Mouse (Mus musculus): ENCODE data around the gene Ccdc12. TPM values are rescaled to one million over a fixed set of nuclear protein-coding genes. Genes with fewer than 3 reads are reported as not detected.

The Ccdc12 gene
- polyA plus RNA-seq, 1 experiment from 2014 or later = 147 TPM

- peaks cover 9% of the 10 kb centered on the region; the same call in 1 of the 2 replicates for H3K4me1 ChIP-seq (ENCODE audit: control insufficient read depth, insufficient read depth, low read length)
- peak within 1 kb of the TSS; percentile 97 for H3K4me2 ChIP-seq (ENCODE audit: low read depth, severe bottlenecking)
- WGBS = under 1% methylated on average over 41 of the region's 41 CpGs
Measured at GRCm38 (mm10) chr9:110624361-110625166, 31.7 kb upstream of the Ccdc12 start, which contains the start of gene Nradd. Nradd (minus strand) TSS chr9:110624452.

GRCm38 (mm10) chr9:110625350-110625908 is 30.9 kb upstream of the Ccdc12 start:
- Histone ChIP-seq H3K4me1 (ENCODE audit: control insufficient read depth, insufficient read depth, low read length) (peaks cover 9% of the 10 kb centered on the region; the same call in 1 of the 2 replicates), H3K4me3 (ENCODE audit: low read depth, low read length) (peak overlapping the region; percentile 50), H3K9ac (ENCODE audit: low read length) (peak overlapping the region; percentile 68), H3K36me3 (ENCODE audit: control insufficient read depth, insufficient read depth, low read length) (peaks cover 8% of the 10 kb centered on the region), H3K27ac (replicated peaks; ENCODE audit: low read depth, low read length) (0 out of 2 replicates have a peak overlapping the region, but pooled peaks have one; percentile 36), H3K27me3 (ENCODE audit: control insufficient read depth, insufficient read depth, low read length) (no peaks in the 10 kb centered on the region), H3K4me2 (ENCODE audit: low read depth, severe bottlenecking) (peak overlapping the region; percentile 97), H3K9me3 (ENCODE audit: control insufficient read depth, low read length) (no peaks in the 10 kb centered on the region)
- no peak for ATAC-seq (ENCODE audit: insufficient number of reproducible peaks, low FRiP score, low TSS enrichment, low read depth)
- WGBS = 63% methylated on average over 11 of the region's 11 CpGs
- no peak for DNase-seq (ENCODE audit: low spot score)

More at GRCm38 (mm10) chr9:110624361-110625166, 31.7 kb upstream of the Ccdc12 start, which contains the start of gene Nradd:
- Histone ChIP-seq H3K36me3 (ENCODE audit: control insufficient read depth, insufficient read depth, low read length) (peaks cover 8% of the 10 kb centered on the region), H3K9ac (ENCODE audit: low read length) (peak within 1 kb of the TSS; percentile 68), H3K4me3 (ENCODE audit: low read depth, low read length) (peak within 1 kb of the TSS; percentile 50), H3K27ac (replicated peaks; ENCODE audit: low read depth, low read length) (peak within 1 kb of the TSS; percentile 82), H3K27me3 (ENCODE audit: control insufficient read depth, insufficient read depth, low read length) (no peaks in the 10 kb centered on the region), H3K9me3 (ENCODE audit: control insufficient read depth, low read length) (no peaks in the 10 kb centered on the region)
- ATAC-seq (ENCODE audit: insufficient number of reproducible peaks, low FRiP score, low TSS enrichment, low read depth) = peak; percentile 89
- DNase-seq (ENCODE audit: low spot score) = peak; percentile 94

- Histone ChIP-seq H3K4me2 (ENCODE audit: low read depth, severe bottlenecking) (no peak overlapping the region), H3K9ac (ENCODE audit: low read length) (no peak overlapping the region), H3K27me3 (ENCODE audit: control insufficient read depth, insufficient read depth, low read length) (peaks cover 19% of the 10 kb centered on the region), H3K36me3 (ENCODE audit: control insufficient read depth, insufficient read depth, low read length) (no peaks in the 10 kb centered on the region), H3K9me3 (ENCODE audit: control insufficient read depth, low read length) (no peaks in the 10 kb centered on the region), H3K4me3 (ENCODE audit: low read depth, low read length) (no peak overlapping the region), H3K4me1 (ENCODE audit: control insufficient read depth, insufficient read depth, low read length) (peaks cover 4% of the 10 kb centered on the region; the same call in 1 of the 2 replicates), H3K27ac (replicated peaks; ENCODE audit: low read depth, low read length) (no peak overlapping the region)
- ATAC-seq (ENCODE audit: insufficient number of reproducible peaks, low FRiP score, low TSS enrichment, low read depth) = no peak
- DNase-seq (ENCODE audit: low spot score) = no peak
- WGBS = 89% methylated on average over 15 of the region's 15 CpGs
Measured at GRCm38 (mm10) chr9:110630171-110630570, 26.1 kb upstream of the Ccdc12 start.

- DNase-seq (ENCODE audit: low spot score) = peak; percentile 87
- Histone ChIP-seq H3K9ac (ENCODE audit: low read length) (no peak overlapping the region; the same call in 1 of the 2 replicates), H3K36me3 (ENCODE audit: control insufficient read depth, insufficient read depth, low read length) (no peaks in the 10 kb centered on the region), H3K4me2 (ENCODE audit: low read depth, severe bottlenecking) (peak overlapping the region; percentile 58), H3K27ac (replicated peaks; ENCODE audit: low read depth, low read length) (no peak overlapping the region), H3K9me3 (ENCODE audit: control insufficient read depth, low read length) (no peaks in the 10 kb centered on the region), H3K27me3 (ENCODE audit: control insufficient read depth, insufficient read depth, low read length) (peaks cover 21% of the 10 kb centered on the region), H3K4me3 (ENCODE audit: low read depth, low read length) (peak overlapping the region; percentile 14), H3K4me1 (ENCODE audit: control insufficient read depth, insufficient read depth, low read length) (peaks cover 2% of the 10 kb centered on the region; the same call in 1 of the 2 replicates)
- 9% methylated on average over 10 of the region's 10 CpGs for WGBS
- ATAC-seq (ENCODE audit: insufficient number of reproducible peaks, low FRiP score, low TSS enrichment, low read depth) = no peak
Measured at GRCm38 (mm10) chr9:110631191-110631590, 25.1 kb upstream of the Ccdc12 start.

- no peak overlapping the region for H3K27ac ChIP-seq (replicated peaks; ENCODE audit: low read depth, low read length)
- no peaks in the 10 kb centered on the region for H3K9me3 ChIP-seq (ENCODE audit: control insufficient read depth, low read length)
- peaks cover 21% of the 10 kb centered on the region for H3K27me3 ChIP-seq (ENCODE audit: control insufficient read depth, insufficient read depth, low read length)
- ATAC-seq (ENCODE audit: insufficient number of reproducible peaks, low FRiP score, low TSS enrichment, low read depth) (no peak), DNase-seq (ENCODE audit: low spot score) (peak; percentile 61)
- H3K36me3 ChIP-seq (ENCODE audit: control insufficient read depth, insufficient read depth, low read length) = no peaks in the 10 kb centered on the region
- peak overlapping the region; percentile 58 for H3K4me2 ChIP-seq (ENCODE audit: low read depth, severe bottlenecking)
- H3K4me1 ChIP-seq (ENCODE audit: control insufficient read depth, insufficient read depth, low read length) = peaks cover 2% of the 10 kb centered on the region; the same call in 1 of the 2 replicates
- H3K4me3 ChIP-seq (ENCODE audit: low read depth, low read length) = peak overlapping the region; percentile 14
- peak overlapping the region; percentile 30; the same call in 1 of the 2 replicates for H3K9ac ChIP-seq (ENCODE audit: low read length)
- 8% methylated on average over 30 of the region's 30 CpGs for WGBS
Measured at GRCm38 (mm10) chr9:110631651-110632275, 24.5 kb upstream of the Ccdc12 start.

GRCm38 (mm10) chr9:110632671-110633070 is 23.6 kb upstream of the Ccdc12 start:
- H3K4me3 ChIP-seq (ENCODE audit: low read depth, low read length) = no peak overlapping the region
- no peak for DNase-seq (ENCODE audit: low spot score)
- H3K4me1 ChIP-seq (ENCODE audit: control insufficient read depth, insufficient read depth, low read length) = peaks cover 2% of the 10 kb centered on the region; the same call in 1 of the 2 replicates
- H3K9ac ChIP-seq (ENCODE audit: low read length) = no peak overlapping the region
- H3K4me2 ChIP-seq (ENCODE audit: low read depth, severe bottlenecking) = no peak overlapping the region
- ATAC-seq (ENCODE audit: insufficient number of reproducible peaks, low FRiP score, low TSS enrichment, low read depth) = no peak
- no peaks in the 10 kb centered on the region for H3K9me3 ChIP-seq (ENCODE audit: control insufficient read depth, low read length)
- H3K27me3 ChIP-seq (ENCODE audit: control insufficient read depth, insufficient read depth, low read length) = peaks cover 21% of the 10 kb centered on the region
- WGBS = 75% methylated on average over 15 of the region's 15 CpGs
- H3K27ac ChIP-seq (replicated peaks; ENCODE audit: low read depth, low read length) = no peak overlapping the region
- no peaks in the 10 kb centered on the region for H3K36me3 ChIP-seq (ENCODE audit: control insufficient read depth, insufficient read depth, low read length)

GRCm38 (mm10) chr9:110633882-110634281 is 22.4 kb upstream of the Ccdc12 start:
- H3K4me2 ChIP-seq (ENCODE audit: low read depth, severe bottlenecking) = no peak overlapping the region
- WGBS = 85% methylated on average over 17 of the region's 17 CpGs
- peaks cover 21% of the 10 kb centered on the region for H3K27me3 ChIP-seq (ENCODE audit: control insufficient read depth, insufficient read depth, low read length)
- H3K9me3 ChIP-seq (ENCODE audit: control insufficient read depth, low read length) = no peaks in the 10 kb centered on the region
- H3K9ac ChIP-seq (ENCODE audit: low read length) = no peak overlapping the region
- H3K36me3 ChIP-seq (ENCODE audit: control insufficient read depth, insufficient read depth, low read length) = no peaks in the 10 kb centered on the region
- no peak overlapping the region for H3K4me3 ChIP-seq (ENCODE audit: low read depth, low read length)
- ATAC-seq (ENCODE audit: insufficient number of reproducible peaks, low FRiP score, low TSS enrichment, low read depth) (no peak), DNase-seq (ENCODE audit: low spot score) (no peak)
- H3K27ac ChIP-seq (replicated peaks; ENCODE audit: low read depth, low read length) = no peak overlapping the region
- H3K4me1 ChIP-seq (ENCODE audit: control insufficient read depth, insufficient read depth, low read length) = peaks cover 2% of the 10 kb centered on the region; the same call in 1 of the 2 replicates

GRCm38 (mm10) chr9:110635225-110635624 is 21.1 kb upstream of the Ccdc12 start:
- no peak overlapping the region for H3K4me2 ChIP-seq (ENCODE audit: low read depth, severe bottlenecking)
- H3K4me3 ChIP-seq (ENCODE audit: low read depth, low read length) = no peak overlapping the region
- H3K27ac ChIP-seq (replicated peaks; ENCODE audit: low read depth, low read length) = no peak overlapping the region
- ATAC-seq (ENCODE audit: insufficient number of reproducible peaks, low FRiP score, low TSS enrichment, low read depth) = no peak; the same call in 1 of the 2 replicates
- no peak overlapping the region for H3K9ac ChIP-seq (ENCODE audit: low read length)
- DNase-seq (ENCODE audit: low spot score) = peak; percentile 95
- peaks cover 21% of the 10 kb centered on the region for H3K27me3 ChIP-seq (ENCODE audit: control insufficient read depth, insufficient read depth, low read length)
- H3K9me3 ChIP-seq (ENCODE audit: control insufficient read depth, low read length) = no peaks in the 10 kb centered on the region
- WGBS = 7% methylated on average over 19 of the region's 19 CpGs
- H3K4me1 ChIP-seq (ENCODE audit: control insufficient read depth, insufficient read depth, low read length) = peaks cover 2% of the 10 kb centered on the region; the same call in 1 of the 2 replicates
- no peaks in the 10 kb centered on the region for H3K36me3 ChIP-seq (ENCODE audit: control insufficient read depth, insufficient read depth, low read length)
